Mouse (Mus musculus) hindbrain, embryonic 11.5 days (tissue): ENCODE results near the gene Gm17402. TPM values are rescaled to one million over a fixed set of nuclear protein-coding genes. Genes with fewer than 3 reads are reported as not detected.

Experiments
- ATAC-seq: fragments of 200-750 bp; cut with Nextera tagmentation; 2 replicates; pipeline ENCODE4 v1.8.0; 2017; ENCODE audit warnings: mild to moderate bottlenecking, moderate TSS enrichment, moderate library complexity; ENCODE audit not compliant: low FRiP score
- DNase-seq: peaks from one replicate; pipeline ENCODE4 v3.0.0-alpha.2; 2015; ENCODE audit warnings: low spot score
- H3K27ac ChIP-seq: fragments of 300-500 bp; sonication (generic); 2 replicates; pipeline ENCODE4 v1.5.1; 2014; ENCODE audit warnings: mild to moderate bottlenecking, low read depth, low read length
- H3K27me3 ChIP-seq: fragments of 300-500 bp; sonication (generic); 2 replicates; pipeline ENCODE4 v1.6.1; 2014; ENCODE audit warnings: mild to moderate bottlenecking, low read length, moderate library complexity, mixed read lengths; ENCODE audit not compliant: control insufficient read depth, insufficient read depth
- H3K36me3 ChIP-seq: fragments of 300-500 bp; sonication (generic); 2 replicates; pipeline ENCODE4 v1.6.1; 2014; ENCODE audit warnings: mild to moderate bottlenecking, low read length, moderate library complexity, mixed read lengths; ENCODE audit not compliant: control insufficient read depth, insufficient read depth
- H3K4me1 ChIP-seq: fragments of 300-500 bp; sonication (generic); replicated peaks from 2 replicates; pipeline ENCODE4 v1.6.1; 2014; ENCODE audit warnings: low read length, mixed read lengths; ENCODE audit not compliant: control insufficient read depth, insufficient read depth
- H3K4me2 ChIP-seq: fragments of 300-500 bp; sonication (generic); replicated peaks from 2 replicates; pipeline ENCODE4 v1.6.1; 2014; ENCODE audit warnings: mild to moderate bottlenecking, low read depth, low read length
- H3K4me3 ChIP-seq: fragments of 300-500 bp; sonication (generic); 2 replicates; pipeline ENCODE4 v1.5.1; 2014; ENCODE audit warnings: low read depth, low read length
- H3K9ac ChIP-seq: fragments of 300-500 bp; sonication (generic); 2 replicates; pipeline ENCODE4 v1.6.1; 2014; ENCODE audit warnings: low read depth, low read length
- H3K9me3 ChIP-seq: fragments of 300-500 bp; sonication (generic); 2 replicates; pipeline ENCODE4 v1.6.1; 2016; ENCODE audit warnings: low read length; ENCODE audit not compliant: control insufficient read depth
- WGBS: fragments of 180-500 bp; shearing (Covaris S2); extraction: QIAGEN DNeasy Blood & Tissue Kit; methylation state at CpG from one replicate; pipeline ENCODE4 v1.1.7; 2014; 5-methylcytosine and 5-hydroxymethylcytosine counted together
- polyA plus RNA-seq: library from polyadenylated mRNA; unstranded; fragments of >200 nt; fragmentation: Nextera tagmentation; extraction: Ambion mirVana; gene quantifications from 2 replicates; pipeline ENCODE4 v1.2.1, GENCODE M21; 2014

The Gm17402 gene
- polyA plus RNA-seq, 1 experiment from 2014 or later, result not detected

DNA sequence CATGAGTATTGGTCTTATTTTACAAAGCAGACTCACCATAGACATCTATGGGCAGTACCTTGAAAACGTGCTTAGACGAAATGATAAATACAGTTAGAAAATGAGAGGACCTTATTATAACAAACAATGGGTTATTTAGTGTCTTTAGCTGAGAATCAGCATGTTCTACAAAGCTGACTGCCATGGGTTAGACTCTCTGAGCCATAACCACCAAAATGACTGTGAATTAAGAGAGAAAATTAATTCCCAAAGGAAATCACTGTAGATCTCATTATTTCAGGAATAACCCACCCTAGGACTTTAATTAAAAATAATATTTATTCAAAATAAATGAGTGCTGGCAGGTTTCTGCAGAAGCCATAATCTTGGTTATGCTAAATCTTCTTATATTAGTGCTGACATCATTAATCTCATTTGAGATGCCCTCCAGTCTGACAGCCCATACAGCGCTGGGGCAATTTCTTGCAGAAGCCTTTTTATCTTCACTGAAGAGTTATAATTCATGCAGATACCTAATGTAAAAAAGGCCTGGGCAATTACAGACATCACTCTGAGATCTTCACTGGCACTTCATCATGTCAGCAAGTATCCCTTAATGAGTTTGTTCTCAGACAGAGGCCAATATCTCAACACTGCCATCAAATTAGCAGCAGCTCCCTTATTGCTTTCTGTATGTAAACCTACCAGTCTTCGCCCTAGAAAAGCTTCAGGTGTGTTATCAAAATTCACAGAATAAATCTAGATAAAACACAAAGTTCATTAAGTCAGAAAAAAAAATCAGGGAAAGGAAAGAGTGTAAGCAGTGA, 8.7 kb downstream of the Gm17402 start:
- H3K27ac ChIP-seq, result no peak overlapping the region
- 76% methylated on average over 4 of the region's 4 CpGs for WGBS
- DNase-seq, result no peak
- 0 out of 2 replicates have a peak, but pooled peaks have one; percentile 27 for ATAC-seq
- H3K4me1 ChIP-seq, result no peaks in the 10 kb centered on the region
- no peak overlapping the region for H3K4me2 ChIP-seq
- no peaks in the 10 kb centered on the region for H3K36me3 ChIP-seq
- H3K9ac ChIP-seq, result no peak overlapping the region
- no peaks in the 10 kb centered on the region for H3K27me3 ChIP-seq
- H3K4me3 ChIP-seq, result no peak overlapping the region
- no peaks in the 10 kb centered on the region for H3K9me3 ChIP-seq

DNA sequence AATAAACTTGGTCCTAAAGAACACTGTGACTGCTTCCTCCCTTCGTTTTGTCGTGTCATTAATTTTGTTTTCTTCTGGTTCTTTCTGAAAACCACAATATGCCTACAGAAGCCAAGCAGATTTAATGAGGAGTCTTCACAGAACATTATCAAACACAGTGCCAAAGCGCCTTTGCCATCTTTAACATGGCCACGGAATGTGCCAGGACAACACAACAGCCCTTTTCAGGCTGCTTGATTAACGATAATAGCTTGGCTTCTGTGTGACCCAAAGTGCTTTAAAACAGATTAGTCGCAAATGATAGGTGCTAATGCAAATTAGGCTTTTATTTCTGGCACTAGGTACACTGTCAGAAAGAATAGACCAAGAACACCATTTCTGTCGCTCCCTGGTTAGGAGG, 16.6 kb downstream of the Gm17402 start:
- Histone ChIP-seq H3K4me1 (no peaks in the 10 kb centered on the region), H3K36me3 (no peaks in the 10 kb centered on the region), H3K4me3 (no peak overlapping the region), H3K9ac (no peak overlapping the region), H3K9me3 (no peaks in the 10 kb centered on the region), H3K27me3 (no peaks in the 10 kb centered on the region), H3K27ac (no peak overlapping the region), H3K4me2 (no peak overlapping the region)
- DNase-seq, result no peak
- no peak for ATAC-seq
- WGBS, result 73% methylated on average over 7 of the region's 7 CpGs

DNA sequence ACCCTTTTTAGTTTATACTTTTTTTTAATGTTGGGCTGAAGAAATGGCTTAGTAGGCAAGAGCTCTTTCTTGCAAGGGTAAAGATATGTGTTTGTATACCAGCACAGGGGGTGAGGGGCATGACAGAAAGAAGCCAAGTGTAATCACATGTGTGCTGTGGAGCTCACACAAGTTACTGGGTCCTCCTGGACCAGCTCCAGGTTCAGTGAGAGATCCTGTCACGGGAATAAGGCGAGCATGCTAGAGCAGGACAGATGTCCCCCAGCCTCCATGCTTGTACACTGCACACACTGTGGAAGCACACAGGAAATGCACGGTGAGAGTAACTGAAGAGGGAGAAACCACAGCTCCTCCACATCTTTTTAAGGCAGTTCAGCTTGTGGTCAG, 22.2 kb downstream of the Gm17402 start:
- DNase-seq (no peak), ATAC-seq (peak; percentile 59; the same call in 1 of the 2 replicates)
- WGBS, result 85% methylated on average over 3 of the region's 3 CpGs

DNA sequence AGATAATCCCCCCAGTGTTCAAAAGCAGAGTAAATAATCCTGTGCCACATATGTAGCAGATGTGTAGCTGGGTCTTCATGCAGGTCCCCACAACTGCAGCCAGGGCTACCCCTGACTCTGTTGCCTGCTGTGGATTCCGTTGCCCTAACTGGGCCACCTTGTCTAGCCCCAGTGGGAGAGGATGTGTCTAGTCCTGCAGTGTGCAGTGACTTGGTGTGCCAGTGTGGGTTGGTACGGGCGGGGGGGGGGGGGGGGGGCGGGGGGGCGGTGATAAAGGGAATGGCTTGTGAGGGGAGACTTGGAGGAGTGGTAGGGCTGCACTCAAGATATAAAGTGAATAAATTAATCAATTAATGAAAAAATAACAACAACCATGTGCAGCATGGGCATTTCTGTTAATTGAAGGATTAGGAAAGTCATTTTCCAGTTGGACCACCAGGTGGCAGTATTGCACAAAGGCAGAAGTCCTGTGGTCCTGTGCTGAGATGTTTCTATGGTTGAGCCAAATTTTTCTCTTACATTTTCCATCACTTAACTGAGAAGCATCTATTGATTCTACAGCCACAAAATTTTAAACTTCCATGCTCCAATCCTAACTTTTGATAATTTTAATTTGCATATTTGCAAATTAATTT, 22.7 kb downstream of the Gm17402 start:
- Histone ChIP-seq H3K4me2 (no peak overlapping the region), H3K4me1 (no peaks in the 10 kb centered on the region), H3K36me3 (no peaks in the 10 kb centered on the region), H3K27ac (no peak overlapping the region), H3K9me3 (no peaks in the 10 kb centered on the region), H3K27me3 (no peaks in the 10 kb centered on the region), H3K9ac (no peak overlapping the region), H3K4me3 (no peak overlapping the region)
- ATAC-seq, result peak; percentile 76
- WGBS, result 28% methylated on average over 4 of the region's 5 CpGs
- peak; percentile 75 for DNase-seq

More for the DNA sequence above, 22.2 kb downstream of the Gm17402 start:
- H3K4me3 ChIP-seq, result no peak overlapping the region
- H3K4me1 ChIP-seq, result no peaks in the 10 kb centered on the region
- H3K36me3 ChIP-seq, result no peaks in the 10 kb centered on the region
- no peak overlapping the region for H3K4me2 ChIP-seq
- H3K27ac ChIP-seq, result no peak overlapping the region
- H3K9ac ChIP-seq, result no peak overlapping the region
- H3K9me3 ChIP-seq, result no peaks in the 10 kb centered on the region
- H3K27me3 ChIP-seq, result no peaks in the 10 kb centered on the region

DNA sequence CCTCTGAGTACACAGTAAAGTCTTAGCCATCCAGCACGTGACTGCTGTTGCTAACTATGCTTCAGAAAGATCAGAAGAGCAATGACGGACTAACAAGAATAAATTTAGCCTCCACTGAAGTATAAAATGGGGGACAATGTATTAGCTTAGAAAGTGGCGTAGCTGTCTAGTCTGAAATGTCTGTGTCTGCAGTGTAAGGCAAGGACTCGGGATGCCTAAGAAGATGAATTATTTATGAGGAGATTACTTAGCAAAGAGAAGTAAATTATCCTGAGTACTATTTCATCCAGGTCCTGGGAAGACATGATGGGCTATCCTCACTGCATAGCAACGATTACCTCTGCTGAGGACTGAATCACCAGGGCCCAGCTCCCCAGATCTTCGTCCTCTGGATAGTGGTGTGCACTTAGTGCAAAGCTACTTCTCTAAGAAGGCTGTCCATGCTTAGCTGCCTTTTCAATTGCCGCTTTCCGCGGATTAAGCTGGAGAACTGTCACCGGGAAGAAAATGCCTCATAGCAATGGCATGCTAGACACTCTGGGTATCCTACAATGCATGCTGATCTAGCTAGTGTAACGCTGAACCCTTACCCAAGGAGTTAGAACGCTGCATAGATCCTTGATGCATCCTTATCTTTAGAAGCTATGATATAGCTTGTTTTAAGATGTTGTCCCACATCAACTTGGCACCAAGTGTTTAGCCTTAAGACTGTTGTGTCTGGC, 23.4 kb downstream of the Gm17402 start:
- H3K4me2 ChIP-seq, result no peak overlapping the region
- DNase-seq (no peak), ATAC-seq (no peak)
- H3K9ac ChIP-seq, result no peak overlapping the region
- no peaks in the 10 kb centered on the region for H3K4me1 ChIP-seq
- no peaks in the 10 kb centered on the region for H3K36me3 ChIP-seq
- no peaks in the 10 kb centered on the region for H3K27me3 ChIP-seq
- WGBS, result 78% methylated on average over 12 of the region's 12 CpGs
- H3K4me3 ChIP-seq, result no peak overlapping the region
- no peaks in the 10 kb centered on the region for H3K9me3 ChIP-seq
- H3K27ac ChIP-seq, result no peak overlapping the region

DNA sequence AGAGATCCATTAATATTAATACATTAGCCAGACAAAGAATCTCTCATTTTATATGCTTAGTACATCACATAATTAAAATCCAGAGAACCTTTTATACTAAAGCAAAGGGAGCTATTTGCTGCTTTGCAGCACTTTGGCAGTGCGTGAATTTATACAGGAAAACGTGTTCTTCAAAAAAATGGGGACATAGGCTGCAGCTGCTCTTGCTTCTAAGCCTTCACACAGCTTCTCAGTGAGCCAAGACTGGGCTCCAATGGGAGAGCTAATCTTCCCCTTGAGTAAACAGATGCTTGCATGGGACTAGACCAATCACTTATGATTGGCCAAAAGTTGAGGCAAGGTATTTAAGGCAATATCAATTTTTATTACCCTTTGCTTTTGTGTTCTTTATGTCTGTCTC, 28.3 kb downstream of the Gm17402 start:
- ATAC-seq, result no peak
- Histone ChIP-seq H3K4me2 (no peak overlapping the region), H3K9ac (no peak overlapping the region), H3K4me3 (no peak overlapping the region), H3K27ac (no peak overlapping the region), H3K4me1 (no peaks in the 10 kb centered on the region), H3K36me3 (no peaks in the 10 kb centered on the region), H3K27me3 (no peaks in the 10 kb centered on the region), H3K9me3 (no peaks in the 10 kb centered on the region)
- WGBS, result 77% methylated on average over 2 of the region's 2 CpGs
- DNase-seq, result no peak

DNA sequence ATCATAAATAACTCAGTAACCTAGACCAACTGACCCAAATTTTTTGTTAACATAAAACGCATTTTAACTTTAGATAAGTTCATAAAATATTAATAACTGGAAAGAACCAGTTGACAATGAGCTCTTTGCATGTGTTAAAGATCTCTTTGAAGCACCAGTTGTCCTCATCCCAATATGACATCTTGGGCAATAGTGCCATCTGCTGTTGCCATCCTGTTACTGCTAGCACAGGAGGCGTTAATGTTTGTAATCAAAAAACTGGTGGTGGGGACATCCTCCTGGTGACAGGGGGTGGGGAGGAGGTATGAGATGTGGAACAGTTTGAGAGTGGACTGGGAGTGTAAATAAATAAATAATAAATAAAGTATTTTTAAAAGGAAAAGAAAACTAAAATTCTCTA, 30.4 kb downstream of the Gm17402 start:
- no peak overlapping the region for H3K9ac ChIP-seq
- peak; percentile 76 for DNase-seq
- no peak overlapping the region for H3K4me3 ChIP-seq
- H3K36me3 ChIP-seq, result no peaks in the 10 kb centered on the region
- H3K4me2 ChIP-seq, result no peak overlapping the region
- no peaks in the 10 kb centered on the region for H3K9me3 ChIP-seq
- H3K27me3 ChIP-seq, result no peaks in the 10 kb centered on the region
- H3K4me1 ChIP-seq, result no peaks in the 10 kb centered on the region
- 9% methylated on average over 2 of the region's 2 CpGs for WGBS
- H3K27ac ChIP-seq, result no peak overlapping the region
- peak; percentile 38; the same call in 1 of the 2 replicates for ATAC-seq

DNA sequence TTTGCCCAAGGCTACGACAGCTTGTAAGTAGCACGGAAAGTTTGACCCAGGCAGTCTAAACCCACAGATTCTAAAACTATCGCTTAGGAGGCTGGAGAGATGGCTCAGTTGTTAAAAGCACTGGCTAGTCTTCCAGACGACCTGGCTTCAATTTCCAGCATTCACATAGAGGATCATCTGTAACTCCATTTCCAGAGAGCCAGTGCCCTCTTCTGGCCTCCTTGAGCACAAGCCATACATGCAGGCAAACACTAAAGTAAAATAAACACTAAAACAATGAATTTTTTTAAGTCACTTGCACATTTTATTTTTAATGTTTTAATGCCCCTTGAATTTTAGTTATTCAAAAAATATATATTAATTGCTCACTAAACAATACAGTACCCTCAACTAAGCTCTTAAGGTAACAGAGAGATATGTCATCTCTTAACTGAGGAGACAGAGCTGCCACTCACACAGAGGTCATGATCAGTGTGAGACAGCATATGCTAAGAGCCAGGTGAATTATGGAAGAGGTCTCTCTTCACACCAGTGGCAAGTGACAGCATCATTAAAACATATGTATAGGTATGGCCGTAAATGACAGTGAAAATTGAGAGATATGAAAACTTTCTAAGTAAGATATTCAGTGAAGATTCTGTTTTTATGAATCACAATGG, 31.8 kb downstream of the Gm17402 start:
- Histone ChIP-seq H3K4me1 (no peaks in the 10 kb centered on the region), H3K27me3 (no peaks in the 10 kb centered on the region), H3K9ac (no peak overlapping the region), H3K4me3 (no peak overlapping the region), H3K4me2 (no peak overlapping the region), H3K27ac (no peak overlapping the region), H3K36me3 (no peaks in the 10 kb centered on the region), H3K9me3 (no peaks in the 10 kb centered on the region)
- no peak for ATAC-seq
- peak; percentile 34 for DNase-seq
- WGBS, result 60% methylated on average over 5 of the region's 5 CpGs
